Mouse (Mus musculus): ENCODE results near the gene Olfr1348. TPM values are rescaled to one million over a fixed set of nuclear protein-coding genes. Genes with fewer than 3 reads are reported as not detected.

Gene Olfr1348
- polyA plus RNA-seq (2015; fragmentation: Illumina TruSeq; extraction: RNeasy Lipid Tissue Mini Kit (QIAGEN cat#74804); ENCODE audit: insufficient read depth, low read depth, low replicate concordance), result not detected

DNA sequence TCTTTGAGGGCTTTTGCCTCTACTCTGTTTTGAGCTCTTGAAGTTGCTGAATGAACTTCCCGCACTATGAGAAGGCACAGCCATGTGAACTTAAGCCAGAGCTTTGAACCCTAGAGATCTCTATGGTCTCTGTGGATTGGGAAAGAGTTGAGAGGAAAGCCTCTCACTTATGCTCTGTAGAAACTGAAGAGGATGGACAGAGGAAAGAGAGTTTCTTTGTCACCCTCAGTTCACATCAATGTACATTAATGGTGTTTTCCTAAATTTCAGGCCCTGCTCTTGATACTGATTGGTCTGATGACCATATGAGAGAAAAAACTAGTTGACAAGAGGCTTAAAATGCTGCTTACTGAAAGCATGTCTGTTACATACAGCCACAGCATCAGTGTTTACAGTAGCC is at the start of gene Olfr1348:
TSS of gene Olfr1348 (minus strand) at position 101 of the 400 bp plus-strand sequence.

DNA sequence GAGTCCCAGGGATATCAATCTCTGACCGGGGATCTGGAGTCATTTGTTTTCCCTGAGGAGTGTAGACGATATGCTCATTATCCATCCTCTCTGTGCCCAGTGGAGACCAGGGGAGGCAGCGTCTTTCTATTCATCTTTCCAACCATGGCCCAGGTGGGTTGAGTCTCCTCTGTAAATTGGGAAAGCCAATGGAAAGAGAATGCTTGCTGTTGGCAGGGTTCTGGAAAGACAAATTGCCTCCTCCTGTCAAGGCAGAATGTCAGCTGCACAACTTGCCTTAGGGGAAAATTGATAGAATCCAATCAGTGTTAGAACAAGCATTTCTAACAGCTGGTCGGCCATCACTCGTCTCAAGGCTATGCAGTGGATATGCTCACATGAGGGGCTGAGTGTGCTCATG is 14.3 kb upstream of the Olfr1348 start, which contains the start of gene Olfr1349:
TSS of gene Olfr1349 (minus strand) at position 101 of the 400 bp plus-strand sequence.

DNA sequence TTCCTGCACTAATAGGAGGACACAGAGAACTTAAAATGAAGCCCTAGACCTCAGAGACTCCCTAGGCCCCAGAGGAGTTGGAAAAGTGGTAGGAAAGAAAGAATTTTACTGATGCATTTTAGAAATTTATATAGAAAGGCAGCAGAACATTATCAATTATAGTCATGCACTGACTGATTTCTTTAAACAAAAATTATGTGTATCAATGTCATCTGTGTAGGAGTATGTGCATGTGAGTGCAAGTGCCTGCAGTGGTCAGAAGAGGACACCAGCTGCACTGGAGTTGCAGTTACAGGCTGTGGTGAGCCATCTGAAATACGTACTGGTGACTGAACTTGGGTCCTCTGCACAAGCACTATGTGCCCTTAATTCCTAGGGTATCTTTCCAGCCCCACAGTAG is 8.9 kb downstream of the Olfr1348 start, which contains the start of gene Olfr1347:
TSS of gene Olfr1347 (minus strand) at position 101 of the 400 bp plus-strand sequence.

DNA sequence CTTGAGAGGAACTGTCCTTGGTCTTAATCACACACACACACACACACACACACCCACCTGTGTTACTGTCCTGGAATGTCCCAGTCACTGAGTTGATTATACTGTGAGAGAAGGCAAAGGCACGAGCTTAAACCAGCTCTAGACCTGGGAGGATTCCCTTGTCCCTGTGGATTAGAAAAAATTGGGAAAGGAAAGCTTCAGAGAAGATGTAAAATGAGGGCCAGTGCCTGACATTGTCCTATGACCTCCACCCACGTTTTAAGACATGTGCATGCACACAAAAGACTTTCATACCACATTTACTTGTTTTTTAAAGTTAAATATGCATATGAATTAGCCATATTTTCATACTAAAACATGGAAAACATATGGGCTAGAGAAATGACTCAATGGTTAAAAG is 21.7 kb downstream of the Olfr1348 start, which contains the start of gene Olfr5:
TSS of gene Olfr5 (minus strand) at position 101 of the 400 bp plus-strand sequence.

DNA sequence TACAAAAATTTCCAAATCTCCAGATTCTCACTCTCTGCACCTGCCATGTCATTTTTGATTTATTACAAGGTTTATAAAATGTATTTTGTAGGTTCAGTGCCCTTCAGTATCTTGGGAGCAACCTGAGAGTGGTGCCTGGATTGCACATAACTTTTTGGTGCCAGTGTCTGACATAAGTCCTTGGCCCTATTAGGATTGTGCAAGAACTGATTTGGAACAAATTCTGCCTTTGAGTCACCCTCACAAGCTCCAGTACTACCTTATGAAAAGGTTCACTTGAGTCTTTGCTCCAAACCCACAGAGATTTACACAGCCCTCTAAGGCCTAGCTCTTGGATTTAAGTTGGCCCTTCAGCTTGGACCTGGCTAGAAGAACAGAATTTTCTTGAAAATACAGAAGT is 41.6 kb downstream of the Olfr1348 start, which contains the start of gene Olfr1346:
TSS of gene Olfr1346 (plus strand) at position 151 of the 400 bp plus-strand sequence.

DNA sequence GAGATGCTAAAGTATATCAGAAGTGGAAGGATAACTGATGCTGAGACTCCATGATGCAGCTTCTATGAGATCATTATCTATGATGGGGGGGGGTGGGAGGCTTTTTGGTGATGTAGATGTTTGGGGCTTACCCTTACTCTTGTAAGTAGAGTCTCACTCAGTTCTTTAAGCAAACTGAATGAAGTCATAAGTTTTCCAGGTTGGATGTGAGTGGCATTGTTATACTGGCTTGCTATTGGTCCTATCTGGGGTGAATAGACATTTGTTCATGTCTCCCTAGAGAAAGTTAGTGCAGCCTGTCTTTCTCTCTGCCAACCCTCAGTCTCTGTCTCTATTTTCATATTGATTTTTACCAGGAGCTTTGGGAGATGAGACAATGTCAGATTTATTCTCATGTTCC is 52.7 kb downstream of the Olfr1348 start, which contains the start of gene Olfr1336:
TSS of gene Olfr1336 (plus strand) at position 301 of the 400 bp plus-strand sequence.

Other genes with a start within 250 kb of the Olfr1348 start
- 2.5 TPM for gene Zfp667, start 222.2 kb downstream of the Olfr1348 start, polyA plus RNA-seq (2015; fragmentation: Illumina TruSeq; extraction: RNeasy Lipid Tissue Mini Kit (QIAGEN cat#74804); ENCODE audit: insufficient read depth, low read depth, low replicate concordance)
- 0.31 TPM for gene Zfp583, start 177.5 kb downstream of the Olfr1348 start, polyA plus RNA-seq (2015; fragmentation: Illumina TruSeq; extraction: RNeasy Lipid Tissue Mini Kit (QIAGEN cat#74804); ENCODE audit: insufficient read depth, low read depth, low replicate concordance)
- 0.50 TPM for gene Gm3854, start 165.0 kb downstream of the Olfr1348 start, polyA plus RNA-seq (2015; fragmentation: Illumina TruSeq; extraction: RNeasy Lipid Tissue Mini Kit (QIAGEN cat#74804); ENCODE audit: insufficient read depth, low read depth, low replicate concordance)
- gene Zfp78, start 145.5 kb downstream of the Olfr1348 start, polyA plus RNA-seq (2015; fragmentation: Illumina TruSeq; extraction: RNeasy Lipid Tissue Mini Kit (QIAGEN cat#74804); ENCODE audit: insufficient read depth, low read depth, low replicate concordance), result 1.6 TPM
- 2.3 TPM for gene Zfp28, start 125.5 kb downstream of the Olfr1348 start, polyA plus RNA-seq (2015; fragmentation: Illumina TruSeq; extraction: RNeasy Lipid Tissue Mini Kit (QIAGEN cat#74804); ENCODE audit: insufficient read depth, low read depth, low replicate concordance)
- gene Smim17, start 110.0 kb downstream of the Olfr1348 start, polyA plus RNA-seq (2015; fragmentation: Illumina TruSeq; extraction: RNeasy Lipid Tissue Mini Kit (QIAGEN cat#74804); ENCODE audit: insufficient read depth, low read depth, low replicate concordance), result not detected
- gene Gm20715, start 98.5 kb downstream of the Olfr1348 start, polyA plus RNA-seq (2015; fragmentation: Illumina TruSeq; extraction: RNeasy Lipid Tissue Mini Kit (QIAGEN cat#74804); ENCODE audit: insufficient read depth, low read depth, low replicate concordance), result not detected
- not detected for gene Olfr1344, start 70.1 kb downstream of the Olfr1348 start, polyA plus RNA-seq (2015; fragmentation: Illumina TruSeq; extraction: RNeasy Lipid Tissue Mini Kit (QIAGEN cat#74804); ENCODE audit: insufficient read depth, low read depth, low replicate concordance)
- gene Olfr1336, start 52.6 kb downstream of the Olfr1348 start, polyA plus RNA-seq (2015; fragmentation: Illumina TruSeq; extraction: RNeasy Lipid Tissue Mini Kit (QIAGEN cat#74804); ENCODE audit: insufficient read depth, low read depth, low replicate concordance), result not detected
- not detected for gene Olfr1346, start 41.6 kb downstream of the Olfr1348 start, polyA plus RNA-seq (2015; fragmentation: Illumina TruSeq; extraction: RNeasy Lipid Tissue Mini Kit (QIAGEN cat#74804); ENCODE audit: insufficient read depth, low read depth, low replicate concordance)
- not detected for gene Olfr5, start 21.8 kb downstream of the Olfr1348 start, polyA plus RNA-seq (2015; fragmentation: Illumina TruSeq; extraction: RNeasy Lipid Tissue Mini Kit (QIAGEN cat#74804); ENCODE audit: insufficient read depth, low read depth, low replicate concordance)
- not detected for gene Olfr1347, start 9.0 kb downstream of the Olfr1348 start, polyA plus RNA-seq (2015; fragmentation: Illumina TruSeq; extraction: RNeasy Lipid Tissue Mini Kit (QIAGEN cat#74804); ENCODE audit: insufficient read depth, low read depth, low replicate concordance)
- gene Olfr1349, start 14.2 kb upstream of the Olfr1348 start, polyA plus RNA-seq (2015; fragmentation: Illumina TruSeq; extraction: RNeasy Lipid Tissue Mini Kit (QIAGEN cat#74804); ENCODE audit: insufficient read depth, low read depth, low replicate concordance), result not detected
- not detected for gene Olfr1350, start 56.1 kb upstream of the Olfr1348 start, polyA plus RNA-seq (2015; fragmentation: Illumina TruSeq; extraction: RNeasy Lipid Tissue Mini Kit (QIAGEN cat#74804); ENCODE audit: insufficient read depth, low read depth, low replicate concordance)
- gene Zim1, start 187.7 kb upstream of the Olfr1348 start, polyA plus RNA-seq (2015; fragmentation: Illumina TruSeq; extraction: RNeasy Lipid Tissue Mini Kit (QIAGEN cat#74804); ENCODE audit: insufficient read depth, low read depth, low replicate concordance), result 5.8 TPM
- gene Peg3, start 221.7 kb upstream of the Olfr1348 start, polyA plus RNA-seq (2015; fragmentation: Illumina TruSeq; extraction: RNeasy Lipid Tissue Mini Kit (QIAGEN cat#74804); ENCODE audit: insufficient read depth, low read depth, low replicate concordance), result 39.1 TPM
- gene Usp29, start 221.8 kb upstream of the Olfr1348 start, polyA plus RNA-seq (2015; fragmentation: Illumina TruSeq; extraction: RNeasy Lipid Tissue Mini Kit (QIAGEN cat#74804); ENCODE audit: insufficient read depth, low read depth, low replicate concordance), result 1.5 TPM

All from pancreas, adult 10 weeks (tissue).